Mouse (Mus musculus) forebrain, embryonic 14.5 days (tissue): ENCODE data around the gene Mapk1ip1l. TPM values are rescaled to one million over a fixed set of nuclear protein-coding genes. Genes with fewer than 3 reads are reported as not detected.
"Not testable (repeated sequence)": the region's sequence is repeated elsewhere in the genome, so short reads cannot be mapped to it uniquely, and the experiment has no call there.

Source experiments
- ATAC-seq: fragments of 200-750 bp; cut with Nextera tagmentation; 2 replicates; pipeline ENCODE4 v1.8.0; 2017; ENCODE audit warnings: mild to moderate bottlenecking, moderate library complexity
- DNase-seq: peaks from one replicate; pipeline ENCODE4 v3.0.0-alpha.2; 2015; ENCODE audit warnings: low spot score
- H3K27ac ChIP-seq: fragments of 300-500 bp; sonication (generic); 2 replicates; pipeline ENCODE4 v1.5.1; 2014; ENCODE audit warnings: low read depth, mild to moderate bottlenecking, control low read depth, low read length, moderate library complexity
- H3K27me3 ChIP-seq: fragments of 300-500 bp; sonication (generic); replicated peaks from 2 replicates; pipeline ENCODE4 v1.6.1; 2014; ENCODE audit warnings: low read length, control low read depth, mixed read lengths; ENCODE audit not compliant: control insufficient read depth, insufficient read depth
- H3K36me3 ChIP-seq: fragments of 300-500 bp; sonication (generic); 2 replicates; pipeline ENCODE4 v1.6.1; 2014; ENCODE audit warnings: low read length, control low read depth; ENCODE audit not compliant: control insufficient read depth, insufficient read depth
- H3K4me1 ChIP-seq: fragments of 300-500 bp; sonication (generic); 2 replicates; pipeline ENCODE4 v1.6.1; 2014; ENCODE audit warnings: antibody characterized with exemption, low read length, control low read depth; ENCODE audit not compliant: control insufficient read depth, insufficient read depth
- H3K4me2 ChIP-seq: fragments of 300-500 bp; sonication (generic); 2 replicates; pipeline ENCODE4 v1.6.1; 2014; ENCODE audit warnings: mild to moderate bottlenecking, control low read depth, low read length
- H3K4me3 ChIP-seq: fragments of 300-500 bp; sonication (generic); 2 replicates; pipeline ENCODE4 v1.5.1; 2014; ENCODE audit warnings: low read depth, low read length, control low read depth
- H3K9ac ChIP-seq: fragments of 300-500 bp; sonication (generic); 2 replicates; pipeline ENCODE4 v1.6.1; 2014; ENCODE audit warnings: mild to moderate bottlenecking, low read length, control low read depth, moderate library complexity
- H3K9me3 ChIP-seq: fragments of 300-500 bp; sonication (generic); replicated peaks from 2 replicates; pipeline ENCODE4 v1.6.1; 2016; ENCODE audit warnings: low read length, control low read depth, mixed read lengths; ENCODE audit not compliant: control insufficient read depth
- WGBS: fragments of 180-500 bp; shearing (Covaris S2); extraction: QIAGEN DNeasy Blood & Tissue Kit; methylation state at CpG from one replicate; pipeline ENCODE4 v1.1.7; 2014; 5-methylcytosine and 5-hydroxymethylcytosine counted together
- polyA plus RNA-seq: library from polyadenylated mRNA; unstranded; fragments of >200 nt; fragmentation: Nextera tagmentation; extraction: Ambion mirVana; gene quantifications from 2 replicates; pipeline ENCODE4 v1.2.1, GENCODE M21; 2014

The Mapk1ip1l gene
- polyA plus RNA-seq, 1 experiment from 2014 or later, result 49.0 TPM

DNA sequence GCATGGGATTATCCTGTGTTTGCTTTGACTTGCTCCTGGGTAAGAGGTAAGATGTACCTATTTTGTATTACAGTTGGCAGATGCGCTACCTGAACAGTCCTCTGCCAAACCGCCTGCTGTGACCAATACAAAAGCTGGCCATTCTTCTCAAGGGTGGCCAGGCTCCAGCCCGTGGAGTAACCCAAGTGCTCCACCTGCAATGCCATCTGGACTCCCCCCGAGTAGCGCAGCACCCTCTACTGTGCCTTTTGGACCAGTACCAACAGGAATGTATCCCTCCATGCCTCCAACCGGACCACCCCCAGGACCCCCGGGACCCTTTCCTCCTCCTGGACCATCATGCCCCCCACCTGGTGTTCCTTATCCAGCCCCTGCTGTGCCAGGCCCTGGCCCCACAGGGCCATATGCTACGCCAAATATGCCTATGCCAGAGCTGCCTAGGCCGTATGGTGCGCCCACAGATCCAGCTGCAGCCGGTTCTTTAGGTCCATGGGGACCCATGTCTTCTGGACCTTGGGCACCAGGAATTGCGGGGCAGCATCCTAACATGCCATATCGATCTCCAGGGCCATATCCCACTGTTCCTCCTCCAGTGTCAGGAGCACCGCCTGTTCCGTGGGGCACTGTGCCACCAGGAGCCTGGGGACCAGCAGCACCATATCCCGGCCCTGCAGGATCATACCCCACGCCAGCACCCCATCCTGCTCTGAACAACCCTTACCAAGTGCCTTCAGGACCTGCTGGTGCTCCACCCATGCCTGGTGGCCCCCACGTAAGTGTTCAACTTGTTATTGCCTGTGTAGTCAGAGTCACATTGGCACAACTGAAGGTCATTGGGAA is 12.5 kb downstream of the Mapk1ip1l start:
- H3K36me3 ChIP-seq, result peaks cover 60% of the 10 kb centered on the region

DNA sequence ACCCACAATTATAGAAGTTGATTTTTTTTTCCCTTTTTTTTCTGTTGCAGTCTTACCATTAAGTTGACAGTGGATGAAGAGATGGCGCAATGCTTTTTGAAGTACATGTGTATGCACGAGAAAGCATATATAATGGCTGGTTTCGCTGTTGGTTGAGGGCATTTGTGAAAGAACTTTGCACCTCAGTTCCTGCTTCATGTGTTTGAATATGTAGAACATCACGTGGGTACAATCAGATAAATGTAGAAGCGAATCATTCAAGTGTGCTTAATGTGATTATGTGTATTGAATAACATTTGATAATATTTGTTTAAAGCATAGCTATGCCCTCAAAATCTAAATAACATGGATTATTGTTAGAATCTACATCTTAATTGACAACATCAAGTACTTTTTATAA is 21.3 kb downstream of the Mapk1ip1l start:
- H3K9me3 ChIP-seq, result no peaks in the 10 kb centered on the region
- no peak overlapping the region for H3K9ac ChIP-seq
- peaks cover 48% of the 10 kb centered on the region for H3K36me3 ChIP-seq
- no peaks in the 10 kb centered on the region for H3K4me1 ChIP-seq
- H3K4me3 ChIP-seq, result no peak overlapping the region
- no peak overlapping the region for H3K27ac ChIP-seq
- WGBS, result 94% methylated on average over 5 of the region's 5 CpGs
- no peaks in the 10 kb centered on the region for H3K27me3 ChIP-seq
- no peak for DNase-seq
- no peak for ATAC-seq
- no peak overlapping the region for H3K4me2 ChIP-seq

More for the DNA sequence above, 12.5 kb downstream of the Mapk1ip1l start:
- Histone ChIP-seq H3K4me3 (no peak overlapping the region), H3K4me2 (no peak overlapping the region), H3K9me3 (no peaks in the 10 kb centered on the region), H3K9ac (no peak overlapping the region), H3K27me3 (no peaks in the 10 kb centered on the region), H3K4me1 (no peaks in the 10 kb centered on the region), H3K27ac (no peak overlapping the region)
- ATAC-seq (no peak), DNase-seq (no peak)
- WGBS, result 91% methylated on average over 18 of the region's 18 CpGs

DNA sequence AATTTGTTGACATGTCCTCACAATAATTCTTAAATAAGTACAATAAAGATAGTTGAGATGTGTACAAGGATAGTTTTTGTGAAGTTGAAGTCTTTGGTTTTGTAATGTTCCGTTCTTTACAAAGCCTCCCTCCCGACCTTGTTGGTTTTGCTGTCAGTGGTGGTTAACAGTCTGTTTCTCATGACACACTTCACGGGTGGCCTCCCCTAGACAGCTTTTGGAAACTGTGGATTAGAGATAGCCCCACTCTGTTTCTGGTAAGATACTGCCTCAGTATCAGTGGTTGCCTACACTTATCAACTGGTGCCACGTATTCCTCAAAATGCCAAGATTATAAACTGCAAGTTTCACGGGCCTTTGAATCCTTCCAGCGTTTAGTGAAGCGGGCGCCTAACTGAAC is 23.5 kb downstream of the Mapk1ip1l start:
- 90% methylated on average over 7 of the region's 8 CpGs for WGBS

GRCm38 (mm10) chr14:47325965-47326761 is 28.1 kb downstream of the Mapk1ip1l start:
- DNase-seq (peak; percentile 61), ATAC-seq (peak; percentile 83)
- Histone ChIP-seq H3K4me1 (no peaks in the 10 kb centered on the region), H3K36me3 (peaks cover 11% of the 10 kb centered on the region; the same call in 1 of the 2 replicates), H3K9me3 (no peaks in the 10 kb centered on the region), H3K4me3 (no peak overlapping the region), H3K9ac (no peak overlapping the region), H3K27ac (no peak overlapping the region), H3K27me3 (no peaks in the 10 kb centered on the region), H3K4me2 (no peak overlapping the region)
- 67% methylated on average over 9 of the region's 9 CpGs for WGBS

More for the DNA sequence above, 23.5 kb downstream of the Mapk1ip1l start:
- peaks cover 35% of the 10 kb centered on the region; the same call in 1 of the 2 replicates for H3K36me3 ChIP-seq
- not testable (repeated sequence) for H3K9me3 ChIP-seq, H3K4me1 ChIP-seq, H3K27me3 ChIP-seq, H3K27ac ChIP-seq, H3K4me2 ChIP-seq, ATAC-seq, DNase-seq, H3K4me3 ChIP-seq, H3K9ac ChIP-seq

GRCm38 (mm10) chr14:47327347-47327746 is 29.3 kb downstream of the Mapk1ip1l start:
- Histone ChIP-seq H3K4me1 (no peaks in the 10 kb centered on the region), H3K4me3 (no peak overlapping the region), H3K36me3 (peaks cover 9% of the 10 kb centered on the region; the same call in 1 of the 2 replicates), H3K27me3 (no peaks in the 10 kb centered on the region), H3K27ac (no peak overlapping the region), H3K9ac (no peak overlapping the region), H3K9me3 (no peaks in the 10 kb centered on the region), H3K4me2 (no peak overlapping the region)
- no peak for ATAC-seq
- WGBS, result 97% methylated on average over 5 of the region's 5 CpGs
- DNase-seq, result no peak

GRCm38 (mm10) chr14:47331920-47332319 is 33.9 kb downstream of the Mapk1ip1l start:
- no peaks in the 10 kb centered on the region for H3K27me3 ChIP-seq
- no peak overlapping the region for H3K9ac ChIP-seq
- WGBS, result 73% methylated on average over 5 of the region's 5 CpGs
- H3K4me3 ChIP-seq, result no peak overlapping the region
- no peak for DNase-seq
- no peak overlapping the region for H3K4me2 ChIP-seq
- H3K9me3 ChIP-seq, result no peaks in the 10 kb centered on the region
- no peaks in the 10 kb centered on the region for H3K36me3 ChIP-seq
- ATAC-seq, result no peak
- H3K27ac ChIP-seq, result no peak overlapping the region
- H3K4me1 ChIP-seq, result no peaks in the 10 kb centered on the region

DNA sequence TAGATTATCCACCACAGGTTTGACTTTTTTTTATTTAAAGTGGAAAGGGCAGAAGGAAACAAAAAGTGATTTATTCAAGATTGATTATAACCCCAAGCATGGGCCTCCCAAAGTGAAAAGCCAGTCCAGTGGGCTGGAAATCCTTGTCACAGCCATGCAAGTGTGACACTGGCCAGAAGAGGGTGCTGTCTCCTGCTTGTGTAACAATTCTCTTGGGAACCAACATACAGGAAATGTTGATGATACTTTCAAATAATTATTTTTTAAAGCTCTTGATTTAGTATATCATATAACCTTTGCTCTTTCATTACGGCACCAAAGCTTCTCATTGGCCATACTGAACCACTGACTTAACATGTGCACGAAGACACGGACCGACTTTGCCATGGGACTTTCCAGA is 36.8 kb downstream of the Mapk1ip1l start:
- no peak overlapping the region for H3K27ac ChIP-seq
- H3K36me3 ChIP-seq, result no peaks in the 10 kb centered on the region
- H3K9me3 ChIP-seq, result no peaks in the 10 kb centered on the region
- 86% methylated on average over 4 of the region's 4 CpGs for WGBS
- no peaks in the 10 kb centered on the region for H3K27me3 ChIP-seq
- no peak overlapping the region for H3K9ac ChIP-seq
- H3K4me2 ChIP-seq, result no peak overlapping the region
- H3K4me3 ChIP-seq, result no peak overlapping the region
- DNase-seq (peak; percentile 61), ATAC-seq (no peak)
- no peaks in the 10 kb centered on the region for H3K4me1 ChIP-seq

- DNase-seq, result peak; percentile 7
- no peak overlapping the region for H3K9ac ChIP-seq
- H3K9me3 ChIP-seq, result no peaks in the 10 kb centered on the region
- ATAC-seq, result no peak
- H3K27ac ChIP-seq, result no peak overlapping the region
- H3K27me3 ChIP-seq, result no peaks in the 10 kb centered on the region
- no peak overlapping the region for H3K4me3 ChIP-seq
- no peaks in the 10 kb centered on the region for H3K36me3 ChIP-seq
- no peak overlapping the region for H3K4me2 ChIP-seq
- H3K4me1 ChIP-seq, result no peaks in the 10 kb centered on the region
- WGBS, result 33% methylated on average over 3 of the region's 3 CpGs
Observed at GRCm38 (mm10) chr14:47335300-47335699, 37.2 kb downstream of the Mapk1ip1l start.
